Mouse (Mus musculus) stomach, postnatal 0 days (tissue): Measurements from ENCODE around the gene Zbtb49.

Experiments used
- CTCF ChIP-seq: IDR thresholded peaks from 2 replicates; pipeline ENCODE4 v1.5.1; 2016; ENCODE audit warnings: antibody characterized with exemption, low read depth, mild to moderate bottlenecking, moderate library complexity
- EP300 ChIP-seq: optimal IDR thresholded peaks from 2 replicates; pipeline ENCODE3; 2016; ENCODE audit warnings: antibody characterized with exemption

GRCm38 (mm10) chr5:38194946-38195345 is 25.3 kb downstream of the Zbtb49 start:
- TF ChIP-seq CTCF (no peak), EP300 (no peak)
